Mouse (Mus musculus): ENCODE data around the gene Arsb. TPM values are rescaled to one million over a fixed set of nuclear protein-coding genes. Genes with fewer than 3 reads are reported as not detected.
"Not testable (repeated sequence)": the region's sequence is repeated elsewhere in the genome, so short reads cannot be mapped to it uniquely, and the experiment has no call there.

The Arsb gene
- total RNA-seq, 4 experiments from 2014 or later: 4.6 to 5.7 (median 4.6) TPM

- no peak for DNase-seq (ENCODE audit: low spot score)
These were observed 16.2 kb downstream of the Arsb start for GRCm38 (mm10) chr13:93787647-93788046.

GRCm38 (mm10) chr13:93792945-93793642 lies 21.7 kb downstream of the Arsb start:
- peak; percentile 72 for DNase-seq (ENCODE audit: low spot score)

DNA sequence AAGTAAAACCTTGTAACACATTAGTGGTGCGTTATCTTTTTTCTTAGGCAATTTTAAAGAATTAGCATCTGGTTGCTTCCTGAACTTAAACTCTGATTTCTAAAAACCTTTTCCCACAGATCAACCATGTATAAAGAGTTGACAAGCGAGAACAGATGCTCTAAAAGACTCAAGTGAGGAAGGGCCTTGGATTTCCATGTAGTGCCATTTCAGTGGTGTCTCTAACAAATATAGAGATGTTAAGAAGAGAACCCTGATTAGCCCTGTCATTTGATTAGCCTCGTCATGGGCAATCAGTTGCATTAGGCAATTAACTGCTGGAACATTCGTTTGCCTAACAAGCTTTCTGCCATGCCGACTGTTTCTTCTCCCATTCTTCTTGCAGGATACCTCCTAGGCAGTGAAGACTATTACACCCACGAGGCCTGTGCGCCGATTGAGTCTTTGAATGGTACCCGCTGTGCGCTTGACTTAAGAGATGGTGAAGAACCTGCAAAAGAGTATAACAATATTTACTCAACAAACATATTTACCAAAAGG lies 22.3 kb downstream of the Arsb start:
- DNase-seq (ENCODE audit: low spot score): no peak

GRCm38 (mm10) chr13:93797011-93797600 lies 25.7 kb downstream of the Arsb start:
- no peak for DNase-seq (ENCODE audit: low spot score)

DNA sequence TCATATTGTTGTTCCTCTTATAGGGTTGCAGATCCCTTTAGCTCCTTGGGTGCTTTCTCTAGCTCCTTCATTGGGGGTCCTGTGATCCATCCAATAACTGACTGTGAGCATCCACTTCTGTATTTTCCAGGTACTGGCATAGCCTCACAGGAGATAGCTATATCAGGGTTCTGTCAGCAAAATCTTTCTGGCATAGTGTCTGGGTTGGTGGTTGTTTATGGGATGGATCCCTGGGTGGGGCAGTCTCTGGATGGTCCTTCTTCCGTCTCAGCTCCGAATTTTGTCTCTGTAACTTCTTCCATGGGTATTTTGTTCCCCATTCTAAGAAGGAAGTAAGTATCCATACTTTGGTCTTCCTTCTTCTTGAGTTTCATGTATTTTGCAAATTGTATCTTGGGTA lies 38.9 kb downstream of the Arsb start:
- DNase-seq (ENCODE audit: low spot score): not testable (repeated sequence)

DNA sequence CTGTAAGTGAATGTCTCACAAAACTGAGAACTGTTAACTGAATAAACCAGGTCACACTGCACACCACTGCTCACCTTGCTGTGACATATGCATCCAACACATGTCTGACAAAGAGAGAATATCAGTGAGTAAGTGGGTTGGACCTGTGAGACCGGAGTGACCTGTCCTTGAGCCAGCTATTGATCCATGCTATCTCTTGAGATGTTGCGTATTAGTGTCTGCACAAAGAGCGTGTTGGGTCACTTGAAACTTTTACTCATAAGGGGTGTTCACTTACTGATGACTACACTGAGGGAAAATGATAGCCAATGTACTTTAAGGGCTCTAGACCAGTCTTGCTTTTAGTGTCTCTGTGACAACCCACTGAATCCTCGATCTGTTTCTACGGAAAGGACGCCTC lies 42.7 kb downstream of the Arsb start:
- DNase-seq (ENCODE audit: low spot score): no peak

GRCm38 (mm10) chr13:93814676-93815075 lies 43.2 kb downstream of the Arsb start:
- no peak for DNase-seq (ENCODE audit: low spot score)

GRCm38 (mm10) chr13:93815128-93815527 lies 43.7 kb downstream of the Arsb start:
- no peak for DNase-seq (ENCODE audit: low spot score)

- no peak for DNase-seq (ENCODE audit: low spot score)
These were observed 44.7 kb downstream of the Arsb start for GRCm38 (mm10) chr13:93816127-93816526.

GRCm38 (mm10) chr13:93816688-93817331 lies 45.4 kb downstream of the Arsb start:
- DNase-seq (ENCODE audit: low spot score): no peak

GRCm38 (mm10) chr13:93820173-93820572 lies 48.7 kb downstream of the Arsb start:
- DNase-seq (ENCODE audit: low spot score): no peak

GRCm38 (mm10) chr13:93822001-93822400 lies 50.6 kb downstream of the Arsb start:
- peak; percentile 39 for DNase-seq (ENCODE audit: low spot score)

DNA sequence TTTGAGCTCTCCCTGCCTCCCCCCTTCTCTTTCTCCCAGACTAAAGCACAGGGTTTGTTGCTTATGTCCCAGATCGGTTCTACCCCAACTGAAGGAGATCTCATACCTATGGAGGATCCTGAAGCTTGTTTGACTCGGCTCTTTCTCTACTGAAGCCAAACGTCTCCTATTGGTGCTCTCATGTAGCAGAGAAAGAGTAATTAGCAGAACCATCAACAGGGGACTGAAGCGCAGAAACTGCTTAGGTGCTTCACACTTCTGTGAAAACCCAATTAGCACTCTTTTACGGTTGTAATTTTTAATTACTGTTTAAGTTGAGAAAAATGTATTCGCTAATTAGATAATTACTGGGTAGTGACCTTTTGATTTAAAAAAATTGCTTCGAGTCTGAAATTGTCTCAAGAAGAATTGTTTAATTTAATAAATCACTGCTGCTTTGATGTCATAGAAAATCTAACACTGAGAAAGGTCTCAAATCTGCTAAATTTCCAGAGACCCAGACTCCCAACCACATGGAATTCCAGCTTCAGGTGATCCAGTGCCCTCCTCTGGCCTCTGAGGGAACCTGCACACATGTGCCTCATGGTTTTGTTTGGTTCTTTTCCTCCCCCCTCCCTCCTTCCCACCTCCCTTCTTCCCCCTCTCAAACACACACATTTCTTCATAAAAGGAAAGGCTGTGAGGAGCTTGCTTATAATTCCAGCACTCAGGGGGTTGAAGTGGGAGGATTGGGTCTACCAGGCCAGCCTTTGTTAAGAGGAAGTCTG lies 54.5 kb downstream of the Arsb start:
- no peak for DNase-seq (ENCODE audit: low spot score)

DNA sequence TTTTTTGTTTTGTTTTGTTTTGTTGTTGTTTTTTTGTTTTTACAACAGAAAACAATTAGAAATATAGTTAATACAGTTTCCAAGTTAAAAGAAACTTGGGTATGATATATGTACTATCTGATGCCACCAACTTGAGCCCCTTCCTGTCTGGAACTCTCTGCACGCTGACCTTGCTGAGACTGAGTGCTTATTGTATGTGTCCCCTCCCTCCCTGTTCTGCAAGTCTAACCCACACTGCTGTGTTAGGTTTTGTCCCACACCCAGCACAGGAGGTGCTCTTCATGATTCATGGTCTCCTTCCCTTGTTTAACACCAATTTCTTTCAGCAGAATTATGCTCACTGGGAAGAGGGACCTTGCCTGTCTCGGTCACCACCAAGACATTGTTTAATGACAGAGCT lies 56.3 kb downstream of the Arsb start:
- no peak for DNase-seq (ENCODE audit: low spot score)

DNA sequence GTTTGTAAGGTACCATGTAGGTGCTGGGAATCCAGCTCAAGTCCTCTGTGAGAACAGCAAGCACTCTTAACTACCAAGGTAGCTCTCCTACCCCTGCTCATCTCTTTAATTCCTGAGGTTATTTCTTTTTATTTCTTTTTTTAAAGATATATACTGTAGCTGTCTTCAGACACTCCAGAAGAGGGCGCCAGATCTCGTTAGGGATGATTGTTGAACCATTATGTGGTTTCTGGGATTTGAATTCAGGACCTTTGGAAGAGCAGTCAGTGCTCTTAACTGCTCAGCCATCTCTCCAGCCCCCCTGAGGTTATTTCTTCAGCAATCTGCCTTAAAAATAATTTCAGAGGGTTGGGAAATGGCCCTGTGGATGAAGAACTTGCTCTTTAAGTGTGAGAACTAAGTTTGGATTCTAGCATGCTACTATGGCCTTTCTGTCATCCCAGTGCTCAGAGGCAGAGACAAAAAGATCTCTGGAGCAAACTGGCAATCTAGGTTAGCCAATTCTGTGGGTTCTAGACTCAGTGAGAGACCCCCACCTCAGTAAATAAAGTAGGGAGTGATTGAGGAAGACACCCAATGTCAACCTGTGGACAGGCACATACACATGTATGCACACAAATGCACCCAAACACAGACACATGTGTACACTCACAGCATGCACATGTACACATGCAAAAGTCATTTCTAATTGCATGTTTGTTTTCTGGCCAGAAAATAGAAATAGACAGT lies 58.3 kb downstream of the Arsb start:
- no peak for DNase-seq (ENCODE audit: low spot score)

- no peak for DNase-seq (ENCODE audit: low spot score)
These were observed 58.8 kb downstream of the Arsb start for GRCm38 (mm10) chr13:93830294-93830645.

DNA sequence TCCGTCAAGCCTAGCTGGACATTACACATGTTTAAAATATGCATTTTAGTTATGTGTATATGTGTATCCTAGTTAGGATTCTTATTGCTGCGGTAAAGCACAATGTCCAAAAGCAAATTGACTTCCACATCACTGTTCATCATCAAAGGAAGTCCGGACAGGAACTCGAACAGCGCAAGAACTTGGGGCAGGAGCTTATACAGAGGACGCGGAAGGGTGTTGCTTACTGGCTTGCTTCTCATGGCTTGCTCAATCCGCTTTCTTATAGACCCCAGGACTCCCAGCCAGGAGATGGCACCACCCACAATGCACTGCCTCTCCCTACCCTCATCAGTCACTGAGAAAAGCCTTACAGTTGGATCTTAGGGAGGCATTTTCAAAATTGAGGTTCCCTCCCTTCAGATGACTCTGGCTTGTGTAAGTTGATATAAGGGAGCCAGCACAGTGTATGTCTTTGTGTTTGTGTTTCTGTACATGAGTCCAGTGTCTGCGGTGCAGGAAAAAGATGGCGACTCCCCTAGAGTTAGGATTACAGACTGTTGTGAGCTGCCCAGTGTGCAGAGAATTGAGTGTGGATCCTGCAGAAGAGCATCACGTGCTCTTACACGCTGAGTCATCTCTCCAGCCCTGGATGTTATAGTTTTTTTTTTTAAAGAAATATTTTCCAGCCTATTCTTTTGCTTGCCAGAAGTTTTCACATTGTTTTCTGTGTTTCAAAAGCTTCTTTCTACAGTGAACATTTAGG lies 66.2 kb downstream of the Arsb start:
- no peak for DNase-seq (ENCODE audit: low spot score)

DNA sequence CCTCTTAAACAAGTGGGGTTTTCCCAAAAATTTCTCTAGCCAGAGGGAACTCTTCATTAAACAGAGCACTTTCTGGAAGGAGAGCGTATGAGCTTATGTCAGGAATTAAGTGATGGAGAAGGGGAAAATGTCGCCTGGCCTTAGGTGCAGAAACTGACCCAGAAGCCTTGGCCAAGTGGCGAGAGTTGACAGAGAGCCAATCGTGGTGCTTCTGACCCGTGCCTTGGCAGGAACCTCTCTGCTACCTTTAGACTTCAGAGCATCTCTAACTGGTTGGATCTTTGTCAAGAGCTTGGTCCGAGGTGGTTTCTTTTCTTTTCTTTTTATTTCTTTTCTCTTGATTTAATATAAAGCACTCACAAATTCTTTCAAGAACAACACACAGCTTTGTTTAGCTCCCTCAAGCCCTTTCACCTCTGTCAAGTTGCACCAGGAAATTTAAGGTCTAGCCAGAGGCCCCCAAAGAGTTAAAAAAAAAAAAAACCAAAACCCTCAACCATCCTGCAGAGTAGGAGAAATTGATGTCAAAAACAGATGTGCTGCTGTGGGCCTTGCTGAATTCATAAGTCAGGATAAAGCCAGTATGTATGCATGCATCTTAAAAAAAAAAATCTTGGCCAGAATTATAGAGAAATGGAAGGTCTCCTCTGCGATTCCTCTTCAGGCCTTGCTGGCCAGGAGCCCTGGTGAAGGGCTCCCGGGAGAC lies 67.2 kb downstream of the Arsb start:
- no peak for DNase-seq (ENCODE audit: low spot score)

DNA sequence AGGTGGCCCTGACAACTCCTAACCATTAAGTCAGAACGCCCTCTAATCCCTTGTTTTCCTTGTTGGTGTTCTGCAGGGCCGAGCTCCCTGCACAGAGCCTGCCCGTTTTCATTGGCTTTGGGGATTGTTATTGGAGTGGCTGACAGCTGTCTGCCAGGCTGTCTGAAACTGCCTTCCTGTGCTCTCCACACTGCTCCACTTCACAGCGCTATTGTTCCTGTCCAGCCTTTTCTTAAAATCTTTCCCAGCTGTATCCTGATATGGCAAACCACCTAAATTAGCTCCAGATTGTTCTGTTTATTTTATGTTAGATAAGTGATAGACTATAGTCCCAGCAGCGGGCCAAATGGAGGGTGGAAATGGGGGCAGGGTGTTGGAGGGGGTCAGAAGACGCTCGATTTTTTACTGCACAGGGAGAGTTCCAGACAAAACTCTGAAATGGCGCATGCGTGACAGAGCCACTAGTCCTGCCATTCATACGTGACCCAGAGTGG lies 67.8 kb downstream of the Arsb start:
- DNase-seq (ENCODE audit: low spot score): peak; percentile 76

DNA sequence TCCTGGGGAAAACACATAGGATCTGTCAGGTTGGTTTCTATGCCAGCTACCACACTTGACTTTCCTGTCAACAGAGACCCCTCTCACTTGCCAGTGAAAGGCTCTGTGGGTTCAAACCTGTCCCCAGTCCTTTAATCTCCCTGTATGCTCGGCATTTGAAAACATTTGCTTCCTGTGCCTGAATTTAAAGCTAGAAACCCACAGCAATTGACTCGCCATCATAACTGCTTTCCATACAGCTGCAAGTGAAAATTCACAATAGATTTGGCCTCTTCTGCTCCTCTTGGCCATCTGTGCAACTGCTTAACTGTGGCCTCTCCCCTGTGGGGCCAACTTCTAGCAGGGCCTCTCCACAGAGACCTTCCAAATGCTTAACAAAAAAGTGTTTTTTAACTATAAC lies 68.3 kb downstream of the Arsb start:
- DNase-seq (ENCODE audit: low spot score): no peak

Measured in heart, adult 8-10 months (tissue).